Mouse (Mus musculus) testis, postnatal 10 days (tissue): ENCODE data around the gene Ahsg.

Experiments
- DNase-seq: peaks from one replicate; pipeline ENCODE4 v3.0.0; 2021; ENCODE audit warnings: low spot score

Gene Ahsg

DNA sequence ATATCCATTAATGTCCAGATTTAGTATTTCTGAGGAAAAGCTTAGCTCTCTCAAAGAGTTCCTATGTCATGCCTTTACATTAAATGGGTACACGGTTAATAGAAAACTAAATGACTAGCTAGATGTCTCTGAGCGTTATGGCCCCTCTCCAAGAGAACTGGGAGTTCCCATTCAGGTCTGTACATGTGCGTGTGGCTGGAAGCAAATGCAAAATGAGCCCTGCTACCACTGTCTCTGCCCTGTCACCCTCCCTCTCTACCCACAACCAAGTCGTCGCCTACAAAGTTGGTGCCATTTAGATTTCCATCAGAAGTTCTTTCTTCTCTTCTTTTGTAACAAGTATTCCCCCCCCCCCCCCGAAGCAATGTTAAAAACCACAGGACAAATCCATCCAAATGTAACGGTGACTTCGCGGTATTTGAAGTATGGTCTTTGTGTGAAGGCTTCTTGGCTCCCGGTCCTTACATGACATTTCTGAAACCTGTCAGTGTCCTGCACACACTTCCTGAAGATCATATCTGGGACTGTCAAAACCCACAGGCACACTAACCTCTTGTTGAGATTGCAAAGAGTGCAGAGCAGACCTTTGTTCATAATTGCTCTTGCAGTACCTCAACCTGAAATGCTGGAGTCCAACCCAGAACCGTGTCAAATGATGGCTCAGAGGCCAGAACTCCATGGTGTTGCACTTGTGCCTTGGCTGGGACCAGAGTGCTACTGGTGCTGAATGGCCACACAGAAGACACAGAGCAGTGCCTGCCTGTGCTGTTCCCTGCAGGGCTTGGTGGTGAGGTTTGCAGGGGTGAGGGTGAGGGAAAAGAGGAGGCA lies at the start of gene Ahsg:
Gene Ahsg, plus strand, starts transcription at position 595 of the 828 bp plus-strand sequence.
- DNase-seq, result no peak

DNA sequence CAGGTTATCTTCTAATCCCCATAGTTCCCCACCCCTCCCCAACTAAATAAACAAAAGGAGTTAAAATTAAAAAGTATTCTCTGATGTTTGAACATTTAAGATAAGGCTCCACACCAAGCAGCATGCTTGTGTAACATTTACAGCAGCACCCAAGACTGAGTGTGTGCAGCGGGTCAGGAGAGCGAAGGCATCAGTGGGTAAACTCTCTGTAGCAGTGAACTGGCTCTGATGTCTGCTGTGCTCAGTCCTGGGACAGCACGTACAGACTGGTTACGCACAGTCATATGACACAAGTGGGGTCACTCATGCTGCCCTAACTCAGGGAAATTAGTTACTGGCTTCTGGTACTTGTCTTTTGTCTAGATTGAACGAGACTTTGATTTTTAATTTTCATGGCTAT lies 48.2 kb upstream of the Ahsg start:
- DNase-seq, result no peak

GRCm38 (mm10) chr16:22844061-22844801 lies 46.8 kb upstream of the Ahsg start:
- DNase-seq, result peak; percentile 86

DNA sequence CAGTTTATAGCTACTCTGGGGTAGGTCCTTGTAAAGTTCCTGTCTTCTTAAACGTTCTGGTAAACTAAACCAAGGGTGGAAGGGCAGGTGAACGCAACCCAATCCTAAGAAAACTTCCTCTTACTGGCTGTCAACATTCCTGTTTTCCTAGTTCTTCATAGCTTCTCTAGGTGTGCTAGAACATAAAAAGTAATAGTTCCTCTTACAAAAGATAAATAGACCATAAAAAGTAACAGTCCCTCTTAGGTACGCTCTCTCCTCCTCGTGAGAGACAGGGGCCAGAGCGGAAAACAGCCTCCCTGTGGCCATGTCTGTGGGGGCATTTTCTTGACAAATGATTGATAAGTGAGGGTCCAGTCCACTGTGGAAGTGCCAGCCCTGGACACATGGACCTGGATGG lies 46.2 kb upstream of the Ahsg start:
- no peak for DNase-seq

GRCm38 (mm10) chr16:22845481-22845880 lies 45.6 kb upstream of the Ahsg start:
- no peak for DNase-seq

DNA sequence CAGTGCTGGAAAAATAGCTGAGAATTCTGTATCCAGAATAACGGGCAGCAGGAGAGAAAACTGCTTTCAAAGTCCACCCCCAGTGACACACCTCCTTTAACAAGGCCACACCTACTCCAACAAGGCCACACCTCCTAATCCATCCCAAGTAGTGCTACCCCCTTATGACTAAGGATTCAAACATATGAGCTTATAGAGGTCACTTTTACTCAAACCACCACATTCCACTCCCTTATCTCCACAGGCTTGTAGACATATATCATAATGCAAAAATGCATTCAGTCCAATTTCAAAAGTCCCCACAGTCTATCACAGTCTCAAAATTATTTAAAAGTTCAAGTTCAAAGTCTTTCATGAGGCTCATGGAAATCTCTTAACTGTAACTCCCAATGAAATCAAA lies 43.4 kb upstream of the Ahsg start:
- DNase-seq, result no peak

- DNase-seq, result peak; percentile 15
Measured at GRCm38 (mm10) chr16:22848331-22848730, 42.7 kb upstream of the Ahsg start.

GRCm38 (mm10) chr16:22852709-22853108 lies 38.4 kb upstream of the Ahsg start:
- DNase-seq, result peak; percentile 14

GRCm38 (mm10) chr16:22856773-22857172 lies 34.3 kb upstream of the Ahsg start:
- DNase-seq, result no peak

DNA sequence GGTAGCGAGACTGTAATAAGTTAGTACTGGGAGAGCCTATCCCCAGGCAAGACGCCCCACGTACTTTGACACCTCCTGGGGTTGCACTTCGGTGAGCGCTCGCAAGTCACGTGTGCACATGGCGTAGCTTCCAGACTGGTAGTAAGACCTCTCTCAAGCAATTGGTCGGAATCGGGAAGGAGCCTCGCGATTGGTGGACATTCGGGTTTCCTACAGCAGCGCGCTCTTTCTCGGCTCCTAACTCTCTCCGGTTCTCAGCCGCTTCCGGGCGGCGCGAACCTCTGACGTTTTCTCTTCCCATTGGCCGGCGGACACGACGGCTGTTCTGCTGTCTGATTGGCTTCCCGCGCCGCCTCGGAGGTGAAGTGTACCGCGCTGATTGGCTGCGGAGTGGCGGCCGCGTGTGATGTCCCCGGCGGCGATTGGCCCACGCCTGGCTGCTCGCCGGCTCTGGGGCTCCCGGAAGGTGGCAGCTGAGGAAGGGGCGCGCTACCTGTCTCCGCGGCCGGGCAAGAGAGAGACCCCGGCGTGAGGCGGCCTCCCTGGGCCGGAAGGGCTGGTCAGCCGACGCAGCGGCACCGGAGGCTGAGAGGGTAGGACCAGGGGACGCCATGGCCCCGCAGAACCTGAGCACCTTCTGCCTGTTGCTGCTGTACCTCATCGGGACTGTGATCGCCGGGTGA lies 33.5 kb upstream of the Ahsg start, which contains the start of the genes Tbccd1 and Dnajb11:
Gene Tbccd1, minus strand, starts transcription at position 239 of the 683 bp plus-strand sequence.
Gene Dnajb11, plus strand, starts transcription at position 415 of the 683 bp plus-strand sequence.
- DNase-seq, result peak; percentile 98

DNA sequence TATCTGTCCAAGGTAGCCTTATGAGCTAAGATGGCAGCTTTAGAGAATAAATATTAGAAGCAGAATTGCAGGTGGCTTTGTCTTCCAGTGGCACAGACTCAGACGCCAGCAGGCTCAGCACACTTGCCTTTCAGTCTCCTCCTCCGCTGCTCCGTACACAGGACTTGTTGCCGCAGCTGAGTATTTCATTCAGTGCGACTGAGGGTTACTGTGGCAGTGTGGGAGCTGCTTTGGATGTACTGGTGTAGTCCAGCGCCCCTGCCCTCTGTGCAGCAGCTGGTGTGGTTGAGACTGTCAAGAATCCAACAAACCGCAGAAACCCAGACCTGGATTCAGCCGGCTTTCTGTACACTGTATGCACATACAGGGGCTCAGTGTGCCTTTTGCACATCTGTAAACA lies 18.7 kb upstream of the Ahsg start:
- DNase-seq, result no peak

- no peak for DNase-seq
Measured at GRCm38 (mm10) chr16:22873369-22873768, 17.7 kb upstream of the Ahsg start.

- DNase-seq, result peak; percentile 74
Measured at GRCm38 (mm10) chr16:22876218-22877043, 14.6 kb upstream of the Ahsg start.

DNA sequence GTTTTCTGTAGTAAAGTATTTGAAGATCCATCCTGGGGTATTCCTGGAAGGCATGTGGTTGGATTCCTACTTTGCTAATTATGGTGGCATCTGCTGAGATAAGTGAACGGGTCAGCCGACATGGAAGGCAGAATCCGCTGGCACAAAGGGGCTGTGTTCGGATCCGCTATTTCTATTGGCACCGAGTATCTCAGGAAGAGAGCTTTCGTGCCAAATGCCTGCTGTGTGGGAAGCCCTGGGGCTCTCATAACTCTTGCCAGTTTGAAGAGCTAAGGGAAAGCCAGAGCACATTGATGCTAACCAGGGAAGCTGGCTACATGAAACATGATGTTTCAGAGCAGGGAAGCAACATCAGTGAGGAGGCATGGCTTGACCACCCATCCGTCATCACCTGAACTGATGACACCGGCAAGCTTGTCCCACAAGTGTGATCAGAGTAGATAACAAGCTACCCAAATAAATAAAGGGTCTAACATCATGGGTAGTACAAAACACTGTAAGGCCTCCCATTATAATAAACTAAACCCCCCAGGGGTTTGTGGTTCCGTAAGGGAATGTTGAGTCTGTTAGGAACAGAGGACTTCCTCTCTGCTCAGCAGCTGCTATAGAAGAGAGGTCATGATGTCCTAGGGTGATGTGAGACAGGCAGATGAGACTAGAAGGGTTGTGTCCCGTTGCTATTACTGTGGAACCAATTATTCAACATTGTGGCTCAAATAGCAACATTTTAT lies 13.3 kb upstream of the Ahsg start:
- DNase-seq, result peak; percentile 15

GRCm38 (mm10) chr16:22878716-22879115 lies 12.4 kb upstream of the Ahsg start:
- no peak for DNase-seq

DNA sequence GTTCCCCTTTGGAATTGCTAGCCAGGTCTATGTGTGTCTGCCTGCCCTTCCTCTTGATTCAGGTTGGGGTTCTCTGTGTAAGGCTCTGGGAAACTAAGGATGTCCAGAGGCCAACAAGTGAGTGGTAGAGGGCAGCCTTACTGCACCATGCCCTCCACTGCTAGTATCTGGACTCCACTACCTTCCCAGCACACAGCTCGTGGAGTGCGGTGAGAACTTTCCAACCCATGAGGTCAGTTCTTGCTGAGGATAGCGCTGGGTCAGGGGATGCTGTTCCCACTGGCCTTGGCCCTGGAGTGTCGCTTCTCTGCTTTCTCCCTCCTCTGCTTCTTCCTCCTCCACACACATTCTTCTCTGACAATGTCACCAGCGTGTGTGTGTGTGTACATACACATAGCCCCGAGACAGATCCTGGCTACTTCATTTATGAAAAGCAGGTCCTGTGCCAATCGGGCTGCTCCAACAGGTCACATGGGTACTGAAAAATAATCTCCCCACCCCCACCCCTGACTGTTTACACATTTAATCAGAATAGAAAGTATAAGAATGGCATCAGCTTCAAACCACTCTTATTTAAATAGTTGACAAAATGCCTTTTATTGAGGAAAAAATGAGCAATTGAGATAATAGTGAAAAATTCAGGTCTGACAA lies 11.0 kb upstream of the Ahsg start:
- DNase-seq, result no peak

GRCm38 (mm10) chr16:22880900-22881299 lies 10.2 kb upstream of the Ahsg start:
- DNase-seq, result no peak

DNA sequence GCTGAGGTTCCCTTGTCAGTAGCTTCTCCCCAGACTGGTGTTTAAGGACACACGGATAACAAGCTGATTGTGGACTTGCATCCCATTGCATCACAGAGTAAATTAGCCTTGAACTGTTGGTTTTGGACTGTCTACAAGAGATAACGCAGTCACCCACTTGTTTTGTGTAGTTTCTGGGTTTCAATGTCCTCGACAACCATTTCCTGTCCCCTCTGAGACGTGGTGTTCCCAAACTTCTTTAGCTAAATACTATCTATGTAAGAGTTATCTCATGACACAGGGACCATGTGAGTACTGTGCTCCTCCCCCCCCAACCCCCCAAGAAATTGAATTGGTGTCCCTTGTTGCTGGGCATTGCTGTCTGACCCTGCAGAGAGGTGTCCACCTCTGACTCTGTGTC lies 9.6 kb upstream of the Ahsg start:
- no peak for DNase-seq

DNA sequence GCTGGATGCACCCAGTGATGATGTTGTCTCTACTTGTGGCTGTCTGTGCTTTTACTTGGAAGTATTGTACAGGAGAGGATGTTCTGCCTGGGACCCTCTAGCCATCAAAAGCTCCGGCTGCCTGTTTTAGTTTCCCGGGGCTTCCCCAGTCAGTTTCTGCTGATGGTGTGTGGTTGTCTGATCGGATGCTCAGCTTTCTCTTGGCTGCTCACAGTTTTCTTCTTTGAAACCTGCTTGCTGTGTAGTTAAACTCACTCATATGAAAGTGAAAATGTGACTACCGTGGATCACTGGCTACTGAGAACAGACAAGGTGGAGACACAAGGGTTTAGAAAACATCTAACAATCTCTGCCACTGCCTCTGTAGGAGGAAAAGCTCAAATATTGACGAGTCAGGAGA lies 7.6 kb upstream of the Ahsg start:
- DNase-seq, result no peak

- DNase-seq, result no peak
Measured at GRCm38 (mm10) chr16:22885356-22885755, 5.7 kb upstream of the Ahsg start.
